Mouse (Mus musculus): ENCODE data around the gene Gapvd1.

- no peak for TF ChIP-seq CTCF (IDR thresholded peaks at IDR 0.05; ENCODE audit: control insufficient read depth, insufficient read depth, insufficient replicate concordance, low read depth, low read length)
- no peak; the same call in 1 of the 2 replicates for TF ChIP-seq POLR2A (IDR thresholded peaks at IDR 0.05; ENCODE audit: control insufficient read depth, low read depth, low read length)
These were observed 109.0 kb downstream of the Gapvd1 start for GRCm38 (mm10) chr2:34645851-34646540.
